Mouse (Mus musculus) C2C12 (cell line): Measurements from ENCODE around the gene Ptma.
"Not testable (repeated sequence)": the region's sequence is repeated elsewhere in the genome, so short reads cannot be mapped to it uniquely, and the experiment has no call there.

Experiments used
- CEBPB ChIP-seq: IDR thresholded peaks from one replicate; pipeline ENCODE4 v1.6.1; 2011; ENCODE audit warnings: low read depth, mild to moderate bottlenecking, control low read depth, moderate library complexity
- CTCF ChIP-seq: IDR thresholded peaks from one replicate; pipeline ENCODE4 v1.5.1; 2011; ENCODE audit not compliant: control insufficient read depth, insufficient read depth, insufficient read length
- MAX ChIP-seq: IDR thresholded peaks from one replicate; pipeline ENCODE4 v1.6.1; 2011; ENCODE audit warnings: mild to moderate bottlenecking, control low read depth
- MYOD1 ChIP-seq: IDR thresholded peaks from one replicate; pipeline ENCODE4 v1.6.1; 2011; ENCODE audit warnings: low read depth; ENCODE audit not compliant: control insufficient read depth, insufficient read length
- USF1 ChIP-seq: IDR thresholded peaks from one replicate; pipeline ENCODE4 v1.6.1; 2011; ENCODE audit warnings: low read depth, mild to moderate bottlenecking, control low read depth, moderate library complexity

- not testable (repeated sequence) for TF ChIP-seq MAX, MYOD1, USF1, CTCF, CEBPB
Measured at GRCm38 (mm10) chr1:86513031-86513430, 13.5 kb upstream of the Ptma start.
